12 mouse cellular contexts compared by ENCODE assay signal in genomic region chr3:103421275-103421621, GRCm38 (mm10).
DNase-seq lines count a peak whose midpoint lies in the region; ATAC-seq and TF ChIP-seq lines count a peak whose summit lies in the region.
"Had no signal": no experiment of that assay in that cellular context is flagged by ENCODE, and none has a peak within 500 bp of the region (broad histone marks: within the 10 kb centered on the region; RNA-seq: fewer than 3 reads in every experiment).

No protein-coding gene starts in this region.

- 34% methylated on average over 9 of the region's 9 CpGs for WGBS in embryonic facial prominence, embryonic 14.5 days

- 0 out of 2 replicates have a peak overlapping the region, but pooled peaks have one; percentile 23 for H3K4me2 ChIP-seq in embryonic facial prominence, embryonic 14.5 days (ENCODE audit: low read depth, low read length)
- H3K4me2 ChIP-seq: neural tube, embryonic 12.5 days had no signal

- intact Hi-C loops in left cerebral cortex, postnatal 4 days (cut with DNase I), result no loop called here
- intact Hi-C loops in left cerebral cortex, adult 2 months (cut with DNase I), result no loop called here

- H3K4me3 ChIP-seq in embryonic facial prominence, embryonic 14.5 days (ENCODE audit: low read depth, low read length), result no peak overlapping the region
- no peak overlapping the region for H3K4me3 ChIP-seq in left cerebral cortex, adult 2 months
- H3K4me3 ChIP-seq: erythroblast, embryonic 14.5 days; neural tube, embryonic 12.5 days had no signal

- no peak for TF ChIP-seq CTCF in left cerebral cortex, adult 2 months (IDR thresholded peaks at IDR 0.05)

- no peaks in the 10 kb centered on the region for H3K36me3 ChIP-seq in embryonic facial prominence, embryonic 14.5 days (ENCODE audit: control insufficient read depth, insufficient read depth, low read length)
- H3K36me3 ChIP-seq: neural tube, embryonic 12.5 days had no signal

- ATAC-seq in embryonic facial prominence, embryonic 14.5 days (ENCODE audit: low read depth), result no peak

- peak overlapping the region; percentile 30; the same call in 1 of the 2 replicates for H3K27ac ChIP-seq in embryonic facial prominence, embryonic 14.5 days (replicated peaks; ENCODE audit: low read depth, low read length)
- H3K27ac ChIP-seq in left cerebral cortex, adult 2 months, result no peak overlapping the region
- H3K27ac ChIP-seq: neural tube, embryonic 12.5 days had no signal

- H3K9ac ChIP-seq in embryonic facial prominence, embryonic 14.5 days (ENCODE audit: low read depth, low read length), result no peak overlapping the region
- H3K9ac ChIP-seq: neural tube, embryonic 12.5 days had no signal

- H3K27me3 ChIP-seq in embryonic facial prominence, embryonic 14.5 days (replicated peaks; ENCODE audit: control insufficient read depth, insufficient read depth, low read length), result no peaks in the 10 kb centered on the region
- H3K27me3 ChIP-seq: neural tube, embryonic 12.5 days had no signal

- DNase-seq in left cerebral cortex, postnatal 4 days, result peak; percentile 53
- DNase-seq in left cerebral cortex, adult 11 months (ENCODE audit: low spot score), result no peak
- DNase-seq in embryonic facial prominence, embryonic 14.5 days (ENCODE audit: low spot score), result peak; percentile 57
- peak; percentile 30 to 37 for DNase-seq in kidney, adult 8-10 months
- peak; percentile 19 for DNase-seq in mesoderm, embryonic 11.5 days (ENCODE audit: low read depth, low spot score)
- no peak for DNase-seq in left cerebral cortex, adult 2 months (ENCODE audit: extremely low spot score in 1 of 2, low spot score in 2 of 2)
- DNase-seq in layer of hippocampus, adult 11-12 months (ENCODE audit: low spot score), result no peak
- no peak for DNase-seq in gastrocnemius, adult 8-10 months (ENCODE audit: low spot score in 2 of 2)
- DNase-seq: liver; thymus, adult 2 months had no signal

- no peaks in the 10 kb centered on the region for H3K9me3 ChIP-seq in embryonic facial prominence, embryonic 14.5 days (ENCODE audit: control insufficient read depth, low read length)
- H3K9me3 ChIP-seq: neural tube, embryonic 12.5 days had no signal

- peaks cover 29% of the 10 kb centered on the region for H3K4me1 ChIP-seq in embryonic facial prominence, embryonic 14.5 days (ENCODE audit: control insufficient read depth, insufficient read depth, low read length)

Comparison
In these comparisons a context has a peak if more than half of its experiments do, and no peak if none do; other contexts are left out.
1. DNase-seq: peak in left cerebral cortex, postnatal 4 days (single experiment), embryonic facial prominence, embryonic 14.5 days (single experiment), kidney, adult 8-10 months (2 of 2) and mesoderm, embryonic 11.5 days (single experiment); none in left cerebral cortex, adult 11 months (single experiment), left cerebral cortex, adult 2 months (0 of 2), layer of hippocampus, adult 11-12 months (single experiment) and gastrocnemius, adult 8-10 months (0 of 2).